ENCODE assay signal across 7 mouse cellular contexts in genomic region chr14:69473941-69474646, GRCm38 (mm10). TPM values are rescaled to one million over a fixed set of nuclear protein-coding genes. Genes with fewer than 3 reads are reported as not detected.
"Had no signal": no experiment of that assay in that cellular context is flagged by ENCODE, and none has a peak within 500 bp of the region (broad histone marks: within the 10 kb centered on the region; RNA-seq: fewer than 3 reads in every experiment).

No protein-coding gene starts in this region.

RNA-seq across cellular contexts. Expression of gene Gm16867, which starts 29.1 kb away (rescaled TPM):
- polyA plus RNA-seq: midbrain, embryonic 11.5 days; midbrain, embryonic 15.5 days; neural tube, embryonic 12.5 days; stomach, embryonic 14.5 days; urinary bladder, adult 2 months had no signal

RNA-seq across cellular contexts. Expression of gene Gm27179, which starts 38.3 kb away (rescaled TPM):
- polyA plus RNA-seq: limb, embryonic 13.5 days; liver, adult 2 months; midbrain, embryonic 11.5 days; midbrain, embryonic 15.5 days; neural tube, embryonic 12.5 days; stomach, embryonic 14.5 days; urinary bladder, adult 2 months had no signal
